Mouse (Mus musculus) frontal cortex, postnatal 14 days (tissue): ENCODE measurements at regions not wholly inside any gene's neighbourhood (a gene's known extent, or its start where the extent isn't known, plus 50 kb on each side); places are given as distances from the start of the nearest gene placed in this dataset.

Experiments
- DNase-seq, 2 experiments: peaks; one replicate each; pipeline ENCODE4 v3.0.0; 2022; ENCODE audit warnings: low spot score in 2 of 2

GRCm38 (mm10) chr10:71959584-71959983 is 612.0 kb downstream of the Ipmk start:
- DNase-seq: no peak

- no peak for DNase-seq
Observed at GRCm38 (mm10) chr10:71960422-71961089, 613.0 kb downstream of the Ipmk start.

- DNase-seq: peak in 1 of 2 experiments; percentile 32
Observed at GRCm38 (mm10) chr10:71978035-71978434, 630.5 kb downstream of the Ipmk start.

GRCm38 (mm10) chr10:72002875-72003720 is 651.5 kb upstream of the Zwint start:
- DNase-seq: no peak
